Mouse (Mus musculus) C2C12 (cell line): ENCODE data around the gene St8sia1.

Experiments used
- CTCF ChIP-seq: IDR thresholded peaks from one replicate; pipeline ENCODE4 v1.5.1; 2011; ENCODE audit not compliant: control insufficient read depth, insufficient read depth, insufficient read length
- FOSL1 ChIP-seq: IDR thresholded peaks from one replicate; pipeline ENCODE4 v1.8.0; 2011; ENCODE audit warnings: mild to moderate bottlenecking, low read length; ENCODE audit not compliant: poor library complexity, insufficient read depth, severe bottlenecking
- MAX ChIP-seq: IDR thresholded peaks from one replicate; pipeline ENCODE4 v1.6.1; 2011; ENCODE audit warnings: mild to moderate bottlenecking, control low read depth
- MYOD1 ChIP-seq: IDR thresholded peaks from one replicate; pipeline ENCODE4 v1.6.1; 2011; ENCODE audit warnings: low read depth; ENCODE audit not compliant: control insufficient read depth, insufficient read length

DNA sequence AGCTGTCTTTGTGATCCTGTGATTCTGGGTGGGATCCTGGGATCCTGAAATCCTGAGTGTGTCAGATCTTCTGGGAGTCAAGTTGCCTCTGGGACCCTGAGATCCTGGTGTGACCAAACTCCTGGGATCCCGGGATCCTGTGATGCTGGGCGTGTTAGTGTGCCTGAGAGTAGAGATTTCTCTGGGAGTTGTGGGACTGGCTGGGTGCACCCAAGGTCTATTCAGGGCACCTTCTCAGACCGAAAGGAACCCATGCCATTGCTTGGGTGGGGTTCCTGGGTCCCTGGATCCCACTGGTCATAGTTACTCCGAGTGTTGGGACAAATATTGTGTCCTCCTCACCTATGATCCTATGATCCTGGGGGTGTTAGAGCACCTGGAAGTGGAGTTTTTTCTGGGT is 120.2 kb downstream of the St8sia1 start:
- TF ChIP-seq FOSL1 (no peak), CTCF (no peak), MAX (no peak), MYOD1 (no peak)
